Mouse (Mus musculus) forebrain, embryonic 13.5 days (tissue): Measurements from ENCODE around the gene Immp2l. TPM values are rescaled to one million over a fixed set of nuclear protein-coding genes. Genes with fewer than 3 reads are reported as not detected.
"Not testable (repeated sequence)": the region's sequence is repeated elsewhere in the genome, so short reads cannot be mapped to it uniquely, and the experiment has no call there.

Experiments
- ATAC-seq: fragments of 200-750 bp; cut with Nextera tagmentation; 2 replicates; pipeline ENCODE4 v1.8.0; 2017
- H3K27ac ChIP-seq: fragments of 300-500 bp; sonication (generic); 2 replicates; pipeline ENCODE4 v1.5.1; 2015; ENCODE audit warnings: inconsistent platforms, mild to moderate bottlenecking, moderate library complexity
- H3K27me3 ChIP-seq: fragments of 300-500 bp; sonication (generic); 2 replicates; pipeline ENCODE4 v1.6.1; 2015; ENCODE audit warnings: mild to moderate bottlenecking, inconsistent platforms
- H3K36me3 ChIP-seq: fragments of 300-500 bp; sonication (generic); 2 replicates; pipeline ENCODE4 v1.6.1; 2015; ENCODE audit warnings: mild to moderate bottlenecking, inconsistent platforms; ENCODE audit not compliant: poor library complexity, severe bottlenecking
- H3K4me1 ChIP-seq: fragments of 300-500 bp; sonication (generic); 2 replicates; pipeline ENCODE4 v1.6.1; 2015; ENCODE audit warnings: inconsistent platforms
- H3K4me2 ChIP-seq: fragments of 300-500 bp; sonication (generic); 2 replicates; pipeline ENCODE4 v1.6.1; 2015; ENCODE audit warnings: inconsistent platforms, mild to moderate bottlenecking, moderate library complexity
- H3K4me3 ChIP-seq: fragments of 300-500 bp; sonication (generic); 2 replicates; pipeline ENCODE4 v1.5.1; 2015; ENCODE audit warnings: mild to moderate bottlenecking, inconsistent platforms
- H3K9ac ChIP-seq: fragments of 300-500 bp; sonication (generic); 2 replicates; pipeline ENCODE4 v1.6.1; 2015; ENCODE audit warnings: mild to moderate bottlenecking, inconsistent platforms
- H3K9me3 ChIP-seq: fragments of 300-500 bp; sonication (generic); replicated peaks from 2 replicates; pipeline ENCODE4 v1.6.1; 2016; ENCODE audit warnings: inconsistent platforms
- WGBS: fragments of 180-500 bp; shearing (Covaris S2); methylation state at CpG from one replicate; pipeline ENCODE4 v1.1.7; 2015; 5-methylcytosine and 5-hydroxymethylcytosine counted together
- polyA plus RNA-seq: library from polyadenylated mRNA; unstranded; fragments of >200 nt; fragmentation: Nextera tagmentation; extraction: Ambion mirVana; gene quantifications from 2 replicates; pipeline ENCODE4 v1.2.1, GENCODE M21; 2015

The Immp2l gene
- 5.3 and 8.3 TPM in 2 replicates for polyA plus RNA-seq

GRCm38 (mm10) chr12:41023511-41024421 lies at the start of gene Immp2l:
Gene Immp2l, plus strand, starts transcription at chr12:41024090.
- Histone ChIP-seq H3K9ac (peak within 1 kb of the TSS; percentile 76), H3K9me3 (no peaks in the 10 kb centered on the region; the same call in 1 of the 2 replicates), H3K27ac (no peak within 1 kb of the TSS), H3K4me2 (peak within 1 kb of the TSS; percentile 70), H3K36me3 (no peaks in the 10 kb centered on the region), H3K4me1 (peaks cover 6% of the 10 kb centered on the region), H3K4me3 (peak within 1 kb of the TSS; percentile 61), H3K27me3 (no peaks in the 10 kb centered on the region)
- ATAC-seq, result peak; percentile 96
- 3% methylated on average over 59 of the region's 68 CpGs for WGBS

DNA sequence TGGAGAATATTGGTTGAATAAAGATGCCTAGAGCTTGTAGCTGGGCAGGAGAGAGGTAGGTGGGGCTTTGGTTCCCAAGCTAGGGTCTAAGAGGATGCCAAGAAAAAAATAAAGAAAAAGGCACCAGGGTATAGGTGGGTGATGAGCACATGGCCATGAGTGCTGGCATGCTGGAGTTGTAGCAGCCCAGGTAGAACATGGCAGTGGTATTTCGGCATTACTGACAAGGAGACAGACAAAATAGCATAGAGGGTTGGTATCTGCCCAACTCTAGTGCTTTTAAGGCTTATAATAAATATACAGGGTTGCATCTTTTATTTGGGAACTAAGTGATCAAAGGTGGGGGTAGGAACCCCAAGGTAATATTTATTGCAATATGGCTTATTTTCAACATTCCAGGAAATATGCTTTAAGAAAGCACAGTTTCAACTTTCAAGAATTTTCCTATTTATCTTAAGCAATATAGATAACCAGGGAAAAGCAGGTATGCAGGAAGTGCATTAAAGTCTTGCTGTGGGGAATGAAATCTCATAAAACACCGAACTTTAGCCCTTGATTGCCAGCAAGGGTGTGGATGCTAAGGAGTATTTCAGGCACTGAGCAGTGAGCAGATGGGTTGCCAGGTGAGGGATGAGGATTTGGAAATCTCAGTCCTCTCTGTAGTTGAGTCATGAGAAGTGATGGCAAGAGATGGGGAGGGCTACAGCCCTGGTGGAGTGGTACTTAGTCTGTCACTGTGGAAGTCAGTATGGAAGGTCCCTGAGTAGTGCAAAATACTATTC lies 45.0 kb upstream of the Immp2l start:
- WGBS, result 89% methylated on average over 2 of the region's 2 CpGs
- H3K4me3 ChIP-seq, result no peak overlapping the region
- H3K9me3 ChIP-seq, result no peaks in the 10 kb centered on the region
- no peak overlapping the region for H3K9ac ChIP-seq
- H3K36me3 ChIP-seq, result no peaks in the 10 kb centered on the region
- H3K4me2 ChIP-seq, result no peak overlapping the region
- H3K27ac ChIP-seq, result no peak overlapping the region
- H3K27me3 ChIP-seq, result no peaks in the 10 kb centered on the region
- H3K4me1 ChIP-seq, result no peaks in the 10 kb centered on the region
- ATAC-seq, result no peak

DNA sequence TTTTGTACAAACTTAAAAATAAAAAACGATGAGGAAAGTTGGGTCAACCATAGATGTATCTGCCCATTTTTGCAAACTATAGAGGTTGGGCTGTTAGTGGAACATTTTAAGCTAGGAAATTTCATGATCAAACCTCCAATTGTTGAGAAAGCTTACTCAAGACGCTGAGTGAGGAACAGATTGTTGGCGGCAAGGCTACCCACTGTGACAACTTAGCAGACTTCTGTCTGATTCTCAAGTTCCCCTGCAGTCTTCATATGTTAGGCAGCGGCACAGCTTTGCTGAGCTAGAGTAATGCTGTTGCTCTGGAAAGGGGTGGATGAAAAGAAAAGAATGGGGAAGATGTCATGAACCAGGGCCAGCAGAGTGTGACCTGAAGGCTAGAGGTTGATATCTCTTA lies 44.2 kb upstream of the Immp2l start:
- H3K4me1 ChIP-seq, result 0 out of 2 replicates have a peak, but pooled peaks cover 1% of the 10 kb centered on the region
- no peaks in the 10 kb centered on the region for H3K9me3 ChIP-seq
- no peak overlapping the region for H3K4me2 ChIP-seq
- no peak overlapping the region for H3K4me3 ChIP-seq
- H3K27ac ChIP-seq, result no peak overlapping the region
- H3K27me3 ChIP-seq, result no peaks in the 10 kb centered on the region
- no peak for ATAC-seq
- 83% methylated on average over 4 of the region's 4 CpGs for WGBS
- H3K9ac ChIP-seq, result no peak overlapping the region
- H3K36me3 ChIP-seq, result no peaks in the 10 kb centered on the region

- no peak overlapping the region for H3K27ac ChIP-seq
- 86% methylated on average over 3 of the region's 3 CpGs for WGBS
- no peak overlapping the region for H3K4me3 ChIP-seq
- ATAC-seq, result no peak
- H3K36me3 ChIP-seq, result no peaks in the 10 kb centered on the region
- H3K4me1 ChIP-seq, result 0 out of 2 replicates have a peak, but pooled peaks cover 6% of the 10 kb centered on the region
- no peaks in the 10 kb centered on the region for H3K9me3 ChIP-seq
- no peak overlapping the region for H3K9ac ChIP-seq
- H3K27me3 ChIP-seq, result no peaks in the 10 kb centered on the region
- H3K4me2 ChIP-seq, result no peak overlapping the region
These were observed 43.7 kb upstream of the Immp2l start for GRCm38 (mm10) chr12:40980160-40980559.

DNA sequence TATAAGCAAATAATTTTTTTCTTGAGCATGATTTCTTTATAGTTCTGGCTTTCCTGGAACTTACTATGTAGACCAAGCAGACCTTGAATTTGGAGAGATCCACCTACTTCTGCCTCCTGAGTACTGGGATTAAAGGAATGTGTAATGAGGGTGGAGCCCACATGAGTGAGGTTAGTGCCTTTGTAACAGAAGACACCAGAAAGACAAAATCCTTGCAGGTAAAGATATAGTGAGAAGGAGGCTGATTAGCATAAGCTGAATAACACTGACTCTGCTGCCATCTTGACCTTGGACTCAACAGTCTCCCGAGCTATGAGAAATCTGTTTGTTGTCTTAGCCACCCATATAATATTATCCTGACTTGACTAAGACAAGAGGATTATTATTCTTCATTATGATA lies 40.9 kb upstream of the Immp2l start:
- ATAC-seq, result no peak
- H3K9ac ChIP-seq, result no peak overlapping the region
- H3K4me3 ChIP-seq, result no peak overlapping the region
- WGBS, result 73% methylated on average over 1 of the region's 1 CpGs
- H3K27ac ChIP-seq, result no peak overlapping the region
- H3K27me3 ChIP-seq, result no peaks in the 10 kb centered on the region
- no peaks in the 10 kb centered on the region for H3K9me3 ChIP-seq
- H3K4me2 ChIP-seq, result no peak overlapping the region
- no peaks in the 10 kb centered on the region for H3K36me3 ChIP-seq
- 0 out of 2 replicates have a peak, but pooled peaks cover 6% of the 10 kb centered on the region for H3K4me1 ChIP-seq

- Histone ChIP-seq H3K27ac (no peak overlapping the region), H3K9me3 (no peaks in the 10 kb centered on the region), H3K36me3 (no peaks in the 10 kb centered on the region), H3K4me2 (no peak overlapping the region), H3K4me1 (0 out of 2 replicates have a peak, but pooled peaks cover 6% of the 10 kb centered on the region), H3K27me3 (no peaks in the 10 kb centered on the region), H3K9ac (no peak overlapping the region), H3K4me3 (no peak overlapping the region)
- 11% methylated on average over 4 of the region's 4 CpGs for WGBS
- ATAC-seq, result no peak
These were observed 39.2 kb upstream of the Immp2l start for GRCm38 (mm10) chr12:40984735-40985134.

DNA sequence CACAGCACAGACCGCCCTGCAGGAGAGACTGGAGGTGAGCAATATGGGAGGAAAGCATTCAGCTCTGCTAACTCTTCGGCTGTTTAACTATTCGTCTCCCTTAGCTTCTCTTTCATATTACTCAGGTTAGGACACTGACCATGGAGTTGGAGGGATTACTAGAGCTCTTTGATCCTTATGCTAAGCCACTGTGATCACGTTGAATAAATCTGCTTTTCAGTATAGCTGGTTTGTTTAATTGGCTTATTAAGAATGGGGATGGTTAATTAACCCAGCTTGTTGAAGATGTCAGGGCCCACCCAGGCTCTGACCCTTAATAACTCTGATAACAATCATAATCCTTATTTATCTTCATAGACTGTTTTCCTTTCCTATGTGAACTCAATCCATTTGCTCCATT lies 38.1 kb upstream of the Immp2l start:
- Histone ChIP-seq H3K4me1 (0 out of 2 replicates have a peak, but pooled peaks cover 6% of the 10 kb centered on the region), H3K9me3 (no peaks in the 10 kb centered on the region), H3K9ac (no peak overlapping the region), H3K27me3 (no peaks in the 10 kb centered on the region), H3K36me3 (no peaks in the 10 kb centered on the region), H3K4me3 (no peak overlapping the region), H3K27ac (no peak overlapping the region), H3K4me2 (no peak overlapping the region)
- no peak for ATAC-seq
- 25% methylated on average over 4 of the region's 4 CpGs for WGBS

- no peaks in the 10 kb centered on the region for H3K9me3 ChIP-seq
- 35% methylated on average over 9 of the region's 9 CpGs for WGBS
- no peaks in the 10 kb centered on the region for H3K36me3 ChIP-seq
- no peak overlapping the region for H3K27ac ChIP-seq
- H3K4me3 ChIP-seq, result no peak overlapping the region
- no peak overlapping the region for H3K4me2 ChIP-seq
- H3K27me3 ChIP-seq, result no peaks in the 10 kb centered on the region
- no peak overlapping the region for H3K9ac ChIP-seq
- no peak for ATAC-seq
- peaks cover 6% of the 10 kb centered on the region; the same call in 1 of the 2 replicates for H3K4me1 ChIP-seq
These were observed 35.4 kb upstream of the Immp2l start for GRCm38 (mm10) chr12:40988311-40989065.

DNA sequence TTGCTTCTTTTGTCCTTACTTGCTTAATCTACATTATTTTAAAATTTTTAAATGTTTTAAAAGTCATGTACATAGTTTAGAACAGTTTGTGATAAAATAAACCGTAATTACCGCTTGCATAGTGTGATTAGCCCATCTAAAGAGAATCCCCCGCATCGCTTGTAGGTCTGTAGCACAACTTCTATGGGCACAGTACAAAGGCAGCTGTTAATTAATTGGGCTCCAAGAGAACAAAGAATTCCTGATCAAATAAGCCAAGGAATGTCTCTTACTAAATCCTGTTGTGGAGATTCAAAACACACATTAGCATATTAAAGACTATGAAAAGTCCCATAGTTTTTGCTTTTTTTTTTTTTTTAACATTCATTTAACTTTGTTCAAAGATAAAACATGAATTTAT lies 32.2 kb upstream of the Immp2l start:
- WGBS, result 6% methylated on average over 4 of the region's 4 CpGs
- Histone ChIP-seq H3K27me3 (no peaks in the 10 kb centered on the region), H3K36me3 (no peaks in the 10 kb centered on the region), H3K27ac (no peak overlapping the region), H3K9me3 (no peaks in the 10 kb centered on the region), H3K9ac (no peak overlapping the region), H3K4me3 (no peak overlapping the region), H3K4me2 (no peak overlapping the region), H3K4me1 (no peaks in the 10 kb centered on the region; the same call in 1 of the 2 replicates)
- ATAC-seq, result peak; percentile 71; the same call in 1 of the 2 replicates

DNA sequence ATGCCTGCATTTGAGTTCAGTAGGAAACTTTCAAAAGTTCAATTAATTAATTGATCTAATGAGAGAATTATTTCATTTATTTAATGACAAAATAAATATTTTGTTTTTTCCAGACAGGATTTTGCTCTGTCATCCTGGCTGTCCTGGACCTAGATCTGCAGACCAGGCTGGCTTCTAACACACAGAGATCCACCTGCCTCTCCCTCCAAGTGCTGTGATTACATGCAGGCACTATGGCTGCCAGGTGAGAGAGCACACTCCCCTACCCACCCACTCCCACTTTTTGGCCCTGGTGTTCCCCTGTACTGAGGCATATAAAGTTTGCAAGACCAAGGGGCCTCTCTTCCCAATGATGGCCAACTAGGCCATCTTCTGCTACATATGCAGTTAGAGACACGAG lies 31.7 kb upstream of the Immp2l start:
- not testable (repeated sequence) for H3K36me3 ChIP-seq, H3K9ac ChIP-seq, ATAC-seq, H3K4me1 ChIP-seq, H3K4me2 ChIP-seq, H3K4me3 ChIP-seq, H3K27ac ChIP-seq, H3K27me3 ChIP-seq, H3K9me3 ChIP-seq
- 86% methylated on average over 1 of the region's 1 CpGs for WGBS

GRCm38 (mm10) chr12:40994846-40995245 lies 29.0 kb upstream of the Immp2l start:
- Histone ChIP-seq H3K36me3 (no peaks in the 10 kb centered on the region), H3K4me3 (no peak overlapping the region), H3K27me3 (no peaks in the 10 kb centered on the region), H3K4me1 (no peaks in the 10 kb centered on the region; the same call in 1 of the 2 replicates), H3K4me2 (no peak overlapping the region), H3K9ac (no peak overlapping the region), H3K9me3 (no peaks in the 10 kb centered on the region), H3K27ac (no peak overlapping the region)
- ATAC-seq, result no peak
- 57% methylated on average over 2 of the region's 2 CpGs for WGBS
